Mouse (Mus musculus): ENCODE results near the gene Ddah2. TPM values are rescaled to one million over a fixed set of nuclear protein-coding genes. Genes with fewer than 3 reads are reported as not detected.

Ddah2 gene
- polyA plus RNA-seq, 2 experiments: 271 to 358 TPM

GRCm38 (mm10) chr17:35027277-35028068, 31.4 kb upstream of the Ddah2 start, which contains the start of gene Sapcd1:
Gene Sapcd1 (minus strand): TSS chr17:35028016.
- DNase-seq (ENCODE audit: low spot score): peak; percentile 73
- H3K4me3 ChIP-seq (replicated peaks; ENCODE audit: low read length): peak within 1 kb of the TSS; percentile 7
- H3K4me1 ChIP-seq (ENCODE audit: control insufficient read depth, insufficient read depth, low read length): peaks cover 13% of the 10 kb centered on the region; the same call in 1 of the 2 replicates
- 34% methylated on average over 13 of the region's 13 CpGs for WGBS
- H3K9me3 ChIP-seq (ENCODE audit: control insufficient read depth, low read length): no peaks in the 10 kb centered on the region
- ATAC-seq (ENCODE audit: low FRiP score, low read depth): peak; percentile 77
- TF ChIP-seq POLR2A (IDR thresholded peaks at IDR 0.05; ENCODE audit: borderline replicate concordance, extremely low read depth, insufficient read depth, insufficient read length): no peak
- no peaks in the 10 kb centered on the region for H3K36me3 ChIP-seq (ENCODE audit: control insufficient read depth, insufficient read depth, low read length)
- peak within 1 kb of the TSS; percentile 61 for H3K27ac ChIP-seq (replicated peaks; ENCODE audit: low read depth, low read length)
- H3K4me2 ChIP-seq (replicated peaks; ENCODE audit: low read depth, low read length, severe bottlenecking): peak within 1 kb of the TSS; percentile 8; the same call in 1 of the 2 replicates
- H3K9ac ChIP-seq (ENCODE audit: low read depth, low read length, severe bottlenecking): 0 out of 2 replicates have a peak within 1 kb of the TSS, but pooled peaks have one; percentile 34
- H3K27me3 ChIP-seq (ENCODE audit: control insufficient read depth, insufficient read depth, low read length): no peaks in the 10 kb centered on the region

- TF ChIP-seq POLR2A (IDR thresholded peaks at IDR 0.05; ENCODE audit: borderline replicate concordance, extremely low read depth, insufficient read depth, insufficient read length): no peak
Observed at GRCm38 (mm10) chr17:35028315-35028714, 30.5 kb upstream of the Ddah2 start.

GRCm38 (mm10) chr17:35029691-35030532, 28.9 kb upstream of the Ddah2 start:
- H3K4me2 ChIP-seq (replicated peaks; ENCODE audit: low read depth, low read length, severe bottlenecking): no peak overlapping the region
- TF ChIP-seq POLR2A (IDR thresholded peaks at IDR 0.05; ENCODE audit: borderline replicate concordance, extremely low read depth, insufficient read depth, insufficient read length): no peak
- H3K27me3 ChIP-seq (ENCODE audit: control insufficient read depth, insufficient read depth, low read length): no peaks in the 10 kb centered on the region
- H3K9me3 ChIP-seq (ENCODE audit: control insufficient read depth, low read length): no peaks in the 10 kb centered on the region
- WGBS: 36% methylated on average over 19 of the region's 19 CpGs
- H3K27ac ChIP-seq (replicated peaks; ENCODE audit: low read depth, low read length): no peak overlapping the region
- ATAC-seq (ENCODE audit: low FRiP score, low read depth) (no peak), DNase-seq (ENCODE audit: low spot score) (no peak)
- H3K36me3 ChIP-seq (ENCODE audit: control insufficient read depth, insufficient read depth, low read length): no peaks in the 10 kb centered on the region
- H3K4me1 ChIP-seq (ENCODE audit: control insufficient read depth, insufficient read depth, low read length): peaks cover 13% of the 10 kb centered on the region; the same call in 1 of the 2 replicates
- H3K4me3 ChIP-seq (replicated peaks; ENCODE audit: low read length): no peak overlapping the region
- H3K9ac ChIP-seq (ENCODE audit: low read depth, low read length, severe bottlenecking): no peak overlapping the region

More at GRCm38 (mm10) chr17:35028315-35028714, 30.5 kb upstream of the Ddah2 start:
- Histone ChIP-seq H3K4me2 (replicated peaks; ENCODE audit: low read depth, low read length, severe bottlenecking) (no peak overlapping the region), H3K4me3 (replicated peaks; ENCODE audit: low read length) (no peak overlapping the region), H3K9ac (ENCODE audit: low read depth, low read length, severe bottlenecking) (0 out of 2 replicates have a peak overlapping the region, but pooled peaks have one; percentile 8), H3K27ac (replicated peaks; ENCODE audit: low read depth, low read length) (no peak overlapping the region), H3K9me3 (ENCODE audit: control insufficient read depth, low read length) (no peaks in the 10 kb centered on the region), H3K4me1 (ENCODE audit: control insufficient read depth, insufficient read depth, low read length) (peaks cover 13% of the 10 kb centered on the region; the same call in 1 of the 2 replicates), H3K36me3 (ENCODE audit: control insufficient read depth, insufficient read depth, low read length) (no peaks in the 10 kb centered on the region), H3K27me3 (ENCODE audit: control insufficient read depth, insufficient read depth, low read length) (no peaks in the 10 kb centered on the region)
- DNase-seq (ENCODE audit: low spot score) (no peak), ATAC-seq (ENCODE audit: low FRiP score, low read depth) (no peak)
- 91% methylated on average over 2 of the region's 2 CpGs for WGBS

- no peak overlapping the region for H3K4me3 ChIP-seq (replicated peaks; ENCODE audit: low read length)
- H3K27ac ChIP-seq (replicated peaks; ENCODE audit: low read depth, low read length): no peak overlapping the region
- H3K4me2 ChIP-seq (replicated peaks; ENCODE audit: low read depth, low read length, severe bottlenecking): no peak overlapping the region
- DNase-seq (ENCODE audit: low spot score): no peak
- 87% methylated on average over 11 of the region's 11 CpGs for WGBS
- H3K27me3 ChIP-seq (ENCODE audit: control insufficient read depth, insufficient read depth, low read length): no peaks in the 10 kb centered on the region
- ATAC-seq (ENCODE audit: low FRiP score, low read depth): no peak
- no peaks in the 10 kb centered on the region for H3K36me3 ChIP-seq (ENCODE audit: control insufficient read depth, insufficient read depth, low read length)
- peaks cover 8% of the 10 kb centered on the region; the same call in 1 of the 2 replicates for H3K4me1 ChIP-seq (ENCODE audit: control insufficient read depth, insufficient read depth, low read length)
- H3K9ac ChIP-seq (ENCODE audit: low read depth, low read length, severe bottlenecking): no peak overlapping the region
- TF ChIP-seq POLR2A (IDR thresholded peaks at IDR 0.05; ENCODE audit: borderline replicate concordance, extremely low read depth, insufficient read depth, insufficient read length): no peak
- no peaks in the 10 kb centered on the region for H3K9me3 ChIP-seq (ENCODE audit: control insufficient read depth, low read length)
Observed at GRCm38 (mm10) chr17:35031272-35031671, 27.6 kb upstream of the Ddah2 start.

- no peak for ATAC-seq (ENCODE audit: low FRiP score, low read depth)
- no peak for DNase-seq (ENCODE audit: low spot score)
- TF ChIP-seq POLR2A (IDR thresholded peaks at IDR 0.05; ENCODE audit: borderline replicate concordance, extremely low read depth, insufficient read depth, insufficient read length): no peak
- Histone ChIP-seq H3K4me3 (replicated peaks; ENCODE audit: low read length) (no peak overlapping the region), H3K9me3 (ENCODE audit: control insufficient read depth, low read length) (no peaks in the 10 kb centered on the region), H3K27ac (replicated peaks; ENCODE audit: low read depth, low read length) (no peak overlapping the region), H3K4me2 (replicated peaks; ENCODE audit: low read depth, low read length, severe bottlenecking) (no peak overlapping the region), H3K36me3 (ENCODE audit: control insufficient read depth, insufficient read depth, low read length) (no peaks in the 10 kb centered on the region), H3K4me1 (ENCODE audit: control insufficient read depth, insufficient read depth, low read length) (0 out of 2 replicates have a peak, but pooled peaks cover 7% of the 10 kb centered on the region), H3K9ac (ENCODE audit: low read depth, low read length, severe bottlenecking) (no peak overlapping the region), H3K27me3 (ENCODE audit: control insufficient read depth, insufficient read depth, low read length) (no peaks in the 10 kb centered on the region)
- WGBS: 91% methylated on average over 7 of the region's 7 CpGs
Observed at GRCm38 (mm10) chr17:35031880-35032279, 27.0 kb upstream of the Ddah2 start.
